Mouse (Mus musculus) cerebellum, adult 11-12 months (tissue): Measurements from ENCODE around the gene Pde10a.

Experiments
- DNase-seq: peaks from one replicate; pipeline ENCODE4 v3.0.0; 2022

The Pde10a gene

DNA sequence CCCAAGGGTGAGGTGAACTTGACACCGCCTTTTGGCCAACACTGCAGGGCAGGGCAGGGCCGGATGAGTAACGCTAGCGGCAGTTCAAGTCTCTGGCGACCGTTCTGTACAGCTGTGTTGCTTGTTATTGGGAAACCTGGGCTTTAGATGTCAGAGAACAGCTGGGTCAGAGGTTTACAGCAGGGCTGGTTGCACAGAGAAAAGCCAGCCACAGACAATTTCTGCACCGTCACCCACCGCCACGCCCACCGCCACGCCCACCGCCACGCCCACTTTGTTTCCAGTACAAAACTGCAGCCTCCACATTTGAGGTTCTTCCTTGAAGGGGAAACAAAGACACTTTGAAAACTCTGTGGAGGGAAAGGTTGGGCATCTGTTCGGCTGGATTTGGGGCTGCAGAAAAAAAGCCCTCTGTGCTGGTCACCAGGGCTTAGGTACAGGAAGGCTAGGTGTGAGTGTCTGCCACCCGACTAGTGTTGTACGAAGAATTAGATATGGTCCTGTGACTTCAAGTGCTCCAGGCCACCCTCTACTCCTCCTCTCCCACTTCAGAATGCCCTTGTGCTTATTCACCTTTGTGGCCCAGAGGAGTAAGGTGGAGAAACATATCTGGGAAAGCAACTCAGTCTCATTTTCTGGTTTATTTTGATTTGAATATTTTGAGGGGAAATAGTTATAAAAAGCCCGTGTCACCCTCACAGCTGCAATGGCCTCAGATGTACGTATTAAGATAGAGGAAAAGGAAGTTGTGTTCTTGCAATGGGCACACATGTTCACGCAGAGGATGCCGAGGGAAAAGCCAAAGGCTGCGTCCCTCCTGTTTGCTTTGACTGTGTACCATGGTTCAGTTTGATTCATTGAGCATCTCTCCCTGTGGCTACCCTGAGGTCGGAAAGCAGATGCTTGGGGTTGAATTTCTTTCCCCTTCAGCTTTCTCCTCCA is 331.5 kb downstream of the Pde10a start:
- DNase-seq: no peak

DNA sequence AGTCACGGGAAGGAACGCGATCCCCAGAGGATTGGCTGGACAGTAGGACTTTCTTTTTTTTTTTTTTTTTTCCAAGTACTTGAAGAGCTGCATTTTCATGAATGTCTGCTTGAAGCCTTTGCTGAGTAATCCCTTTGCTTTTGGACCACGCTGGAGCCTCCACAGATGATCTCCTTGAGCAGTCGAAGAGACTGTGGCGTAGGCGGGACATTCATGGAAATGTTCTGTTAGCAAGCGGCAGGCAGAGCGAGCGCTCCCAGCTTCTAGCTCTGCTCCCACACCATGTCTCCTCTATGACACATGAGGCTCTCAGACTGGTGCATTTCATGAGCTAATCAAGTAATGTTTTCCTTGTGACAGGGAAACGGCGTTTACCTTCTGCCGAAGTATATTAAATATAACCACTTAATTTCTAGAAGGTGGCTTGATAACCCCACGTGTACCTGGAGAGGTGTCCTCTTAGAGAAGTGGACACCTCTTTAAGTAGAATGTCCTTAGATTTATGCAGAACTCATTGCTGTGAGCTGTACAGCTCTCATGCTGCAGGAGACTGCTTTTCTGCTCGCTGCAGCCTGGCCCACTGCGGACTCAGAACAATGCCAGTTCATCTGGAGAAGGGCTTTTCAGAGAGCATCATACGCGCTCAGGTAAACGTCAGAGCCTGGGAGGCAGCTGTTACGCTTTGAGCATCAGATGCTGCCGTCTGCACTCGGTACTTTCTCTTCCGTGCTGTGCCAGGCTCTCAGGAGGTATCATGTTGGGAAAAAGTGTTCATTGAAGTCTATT is 333.7 kb downstream of the Pde10a start:
- DNase-seq: no peak

GRCm38 (mm10) chr17:8859489-8859888 is 334.3 kb downstream of the Pde10a start:
- no peak for DNase-seq

GRCm38 (mm10) chr17:8864638-8865497 is 339.7 kb downstream of the Pde10a start:
- DNase-seq: no peak

DNA sequence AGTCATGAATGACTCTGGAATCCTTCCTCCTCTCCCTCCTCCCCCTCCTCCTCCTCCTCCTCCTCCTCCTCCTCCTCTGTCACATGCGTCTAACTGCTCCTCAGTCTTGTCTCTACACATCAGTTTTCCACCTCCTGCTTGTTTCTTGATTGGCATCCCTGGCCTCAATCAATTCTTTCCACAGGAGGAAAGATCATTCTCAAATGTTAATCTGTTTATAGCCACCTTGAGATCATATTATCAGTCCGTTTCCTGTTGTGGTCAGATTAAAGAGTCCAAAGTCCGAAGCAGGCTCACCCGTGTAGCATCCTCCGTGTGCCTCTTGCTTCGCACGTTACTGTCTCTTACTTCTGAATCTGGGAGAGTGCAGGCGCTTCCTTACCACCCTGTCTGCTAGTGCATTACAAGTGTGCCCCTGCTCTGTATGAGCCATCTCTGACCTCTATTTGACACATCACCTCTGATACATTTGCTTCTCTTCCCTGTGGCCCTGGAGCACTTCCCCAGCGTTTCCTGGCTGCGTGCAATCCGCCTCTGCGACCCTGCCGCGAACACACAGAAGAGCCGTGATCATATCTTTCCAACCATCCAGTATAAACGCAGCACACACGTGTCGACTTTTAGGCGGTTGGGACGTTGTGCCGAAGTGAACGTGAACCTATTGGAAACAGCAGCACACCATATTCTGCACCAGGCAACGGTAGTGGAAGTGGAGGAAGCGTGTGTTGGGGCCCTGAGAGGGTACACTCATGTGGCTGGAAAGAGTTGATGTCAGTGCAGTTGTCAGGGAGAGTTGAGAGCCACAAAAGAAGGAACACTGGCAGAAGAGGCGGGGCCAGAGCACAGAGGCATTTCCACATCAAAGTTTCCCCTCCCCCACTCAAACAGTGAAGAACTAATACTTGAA is 342.4 kb downstream of the Pde10a start:
- no peak for DNase-seq

DNA sequence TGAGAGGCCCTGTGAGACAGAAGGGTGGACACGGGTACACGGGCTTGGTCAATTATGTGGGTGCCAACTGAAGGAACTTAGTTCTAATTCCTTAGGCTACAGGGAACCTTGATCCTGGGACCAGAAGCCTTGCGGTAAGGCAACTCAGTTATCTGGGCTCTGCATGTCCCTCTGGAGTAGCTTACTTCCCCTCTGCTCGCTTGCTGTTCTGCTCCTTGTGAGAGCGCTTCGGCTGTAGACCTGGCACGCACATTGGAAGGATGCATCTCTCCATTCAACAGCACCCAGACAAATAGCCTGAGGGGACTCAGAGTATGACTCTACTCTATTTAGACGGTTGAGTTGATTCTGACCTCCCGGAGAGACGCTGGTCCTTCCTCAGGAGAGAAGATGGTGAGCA is 344.1 kb downstream of the Pde10a start:
- DNase-seq: no peak

- no peak for DNase-seq
Measured at GRCm38 (mm10) chr17:8870848-8871247, 345.7 kb downstream of the Pde10a start.

- no peak for DNase-seq
Measured at GRCm38 (mm10) chr17:8871396-8871795, 346.2 kb downstream of the Pde10a start.

DNA sequence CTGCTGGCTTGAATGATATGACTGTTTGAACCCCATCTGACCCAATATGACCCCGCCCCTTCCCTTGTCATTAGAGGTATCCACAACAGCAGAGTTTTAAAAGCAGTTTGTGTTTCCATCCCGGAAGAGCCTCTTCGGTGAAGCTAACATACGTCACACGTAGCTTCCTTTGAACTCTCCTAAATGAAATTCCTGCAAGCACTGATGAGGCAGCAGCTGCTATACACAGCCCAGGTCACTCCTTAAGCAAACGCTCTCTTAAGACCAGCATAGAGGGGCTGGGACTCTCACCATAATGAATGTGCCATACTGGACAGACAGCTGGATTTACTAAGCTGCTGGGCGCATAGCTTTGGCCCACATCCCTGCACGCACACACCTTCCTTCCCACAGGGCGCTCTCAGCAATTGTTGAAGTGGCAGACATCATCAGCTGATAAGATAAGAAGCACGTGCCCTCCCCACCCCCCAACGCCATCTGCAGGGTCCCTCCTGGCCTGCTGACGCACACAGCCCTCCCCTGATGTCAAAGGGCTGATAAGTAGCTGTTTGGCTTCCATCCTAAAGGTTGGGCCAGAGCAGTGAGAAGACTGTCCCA is 346.9 kb downstream of the Pde10a start:
- no peak for DNase-seq

- no peak for DNase-seq
Measured at GRCm38 (mm10) chr17:8872611-8873010, 347.4 kb downstream of the Pde10a start.

DNA sequence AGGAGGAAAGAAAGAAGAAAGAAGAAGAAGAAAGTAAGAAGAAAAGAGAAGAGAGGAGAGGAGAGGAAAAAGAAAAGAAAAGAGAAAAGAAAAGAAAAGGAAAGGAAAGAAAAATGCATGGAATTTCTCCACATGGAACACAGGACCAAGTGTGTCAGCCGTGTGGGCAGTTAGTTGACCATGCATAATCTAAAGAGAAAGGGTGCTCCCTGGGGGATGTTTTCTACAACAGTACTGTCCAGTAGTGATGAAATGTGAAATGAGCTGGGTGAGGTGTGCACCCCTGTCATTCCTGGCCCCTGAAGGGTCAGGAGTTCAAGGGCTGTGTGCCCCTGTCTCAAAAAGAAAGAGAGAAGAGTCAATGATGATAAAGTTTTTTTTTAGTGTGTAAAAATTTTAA is 352.9 kb downstream of the Pde10a start:
- DNase-seq: no peak

- DNase-seq: no peak
Measured at GRCm38 (mm10) chr17:8881711-8882110, 356.5 kb downstream of the Pde10a start.

DNA sequence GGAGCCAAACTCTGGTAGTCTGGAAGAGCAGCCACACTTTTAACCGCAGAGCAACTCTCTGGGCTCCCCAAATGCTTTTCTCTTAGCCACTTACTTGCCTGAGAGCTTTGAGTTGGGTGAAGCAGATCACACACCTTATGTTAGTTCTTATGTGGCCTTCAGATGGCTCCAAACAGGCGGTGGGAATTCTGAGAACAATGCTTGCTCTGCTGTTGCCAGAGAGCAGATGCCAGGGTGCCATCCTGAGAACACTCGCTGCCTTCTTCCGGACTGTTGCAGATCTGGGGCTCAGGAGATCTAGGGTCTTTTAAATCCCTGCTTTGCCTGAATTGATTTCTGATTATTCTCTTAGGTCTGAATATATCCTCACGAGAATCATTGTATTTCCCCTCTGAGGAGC is 359.5 kb downstream of the Pde10a start:
- no peak for DNase-seq

DNA sequence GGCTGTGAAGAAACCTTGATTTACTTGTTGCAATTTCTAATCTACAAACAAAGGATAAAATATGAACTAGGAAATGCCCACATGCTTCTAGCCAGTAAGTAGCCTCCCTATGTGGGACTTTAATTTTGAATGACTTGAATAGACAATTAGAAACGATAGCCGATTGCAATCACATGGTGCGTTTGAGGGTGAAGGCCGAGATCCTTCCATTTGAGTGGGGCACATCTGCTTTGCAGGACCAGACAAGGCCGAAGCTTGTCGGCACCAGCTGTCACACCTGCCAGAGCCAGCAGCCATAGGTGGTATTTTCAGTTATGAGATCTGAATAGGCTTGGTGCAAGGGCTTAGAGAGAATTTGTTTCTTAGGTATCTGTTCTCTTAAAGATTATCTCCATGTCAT is 360.7 kb downstream of the Pde10a start:
- DNase-seq: no peak

GRCm38 (mm10) chr17:8888105-8888504 is 362.9 kb downstream of the Pde10a start:
- peak; percentile 39 for DNase-seq

DNA sequence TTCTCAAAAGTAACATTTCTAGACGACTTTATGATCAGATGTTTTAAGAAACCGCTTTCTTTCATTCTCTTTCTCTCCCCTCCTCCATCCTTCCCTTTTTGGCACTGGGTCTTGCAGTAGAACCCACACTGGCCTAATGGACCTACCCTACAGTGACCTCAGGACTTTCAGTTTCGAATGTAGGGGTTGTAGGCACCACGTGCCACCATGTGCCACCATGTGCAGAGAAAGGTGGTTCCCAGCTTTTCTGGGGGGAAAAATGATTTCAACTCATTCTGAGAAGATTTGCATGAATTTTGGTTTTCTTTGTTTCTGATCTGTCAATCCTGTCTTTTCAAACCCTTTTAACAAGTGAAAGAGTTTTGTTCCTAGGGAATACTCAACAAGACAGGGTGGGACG is 363.5 kb downstream of the Pde10a start:
- DNase-seq: no peak

GRCm38 (mm10) chr17:8892193-8892985 is 367.2 kb downstream of the Pde10a start:
- no peak for DNase-seq

DNA sequence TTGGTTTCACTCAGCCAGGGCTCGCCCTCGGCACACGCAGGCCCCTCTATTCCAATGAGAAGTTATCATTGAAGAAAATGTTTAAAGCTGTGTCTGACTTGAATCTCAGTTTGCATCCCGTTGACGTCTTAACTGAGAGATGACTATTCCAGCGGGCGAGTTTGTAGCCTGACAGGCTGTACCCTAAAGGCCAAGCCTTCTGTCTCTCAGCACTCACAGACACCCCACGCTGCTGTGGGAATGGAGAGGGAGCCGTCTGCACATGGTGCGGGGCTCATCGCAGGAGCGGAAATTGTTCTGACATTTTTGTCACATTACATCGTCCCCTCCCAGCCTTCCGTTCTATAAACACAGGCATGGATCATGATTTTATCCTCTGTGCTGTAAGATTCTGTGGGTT is 370.8 kb downstream of the Pde10a start:
- no peak for DNase-seq

GRCm38 (mm10) chr17:8897749-8898148 is 372.6 kb downstream of the Pde10a start:
- no peak for DNase-seq

DNA sequence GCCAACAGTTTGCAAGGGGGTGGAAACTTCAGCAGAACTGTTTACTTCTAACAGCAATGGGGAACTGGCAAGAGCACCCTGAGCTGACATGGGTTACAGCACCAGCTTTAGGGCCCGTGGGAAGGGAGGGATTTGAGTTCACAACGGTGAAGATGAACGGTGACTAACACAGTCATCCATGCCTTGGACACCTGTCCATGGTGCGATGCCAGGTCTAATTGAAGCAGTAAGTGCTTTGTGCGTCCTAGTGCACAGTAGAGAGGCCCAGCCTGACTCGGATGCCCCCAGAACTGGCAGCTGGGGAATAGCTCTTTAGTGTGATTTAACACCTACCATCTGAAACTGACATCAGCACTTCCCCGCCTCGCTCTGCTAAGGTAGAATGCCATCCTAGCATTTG is 373.0 kb downstream of the Pde10a start:
- peak; percentile 33 for DNase-seq

GRCm38 (mm10) chr17:8899212-8899611 is 374.0 kb downstream of the Pde10a start:
- DNase-seq: no peak
